Mouse (Mus musculus) layer of hippocampus, postnatal 36 days (tissue): Measurements from ENCODE around the gene Fhit. TPM values are rescaled to one million over a fixed set of nuclear protein-coding genes. Genes with fewer than 3 reads are reported as not detected.

Source experiments
- DNase-seq, 2 experiments: peaks; one replicate each; pipeline ENCODE4 v3.0.0; 2022
- total RNA-seq, 2 experiments: library from RNA; stranded (reverse); gene quantifications; 2 replicates each; pipeline ENCODE4 v1.2.3; 2021

Gene Fhit
- total RNA-seq, 2 experiments from 2014 or later: 4.8 to 6.8 TPM

DNA sequence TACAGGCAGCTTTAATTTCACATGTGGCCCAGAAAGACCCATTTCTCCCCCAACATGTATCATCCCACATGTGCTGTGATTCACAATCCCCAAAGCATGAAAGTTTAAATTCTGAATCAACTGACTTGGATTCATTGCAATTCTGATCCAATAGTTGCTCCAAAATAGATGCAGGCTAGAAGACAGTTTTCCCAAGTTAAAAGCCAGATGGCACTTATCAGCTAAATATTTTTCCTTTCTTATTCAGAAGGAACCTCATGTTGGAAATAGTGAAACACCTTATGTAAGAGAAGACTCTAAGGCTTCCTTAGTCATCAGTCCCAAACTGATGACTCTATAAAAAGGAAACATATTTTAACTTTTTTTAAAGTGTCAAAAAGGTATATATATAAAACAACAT, 815.9 kb downstream of the Fhit start:
- no peak for DNase-seq

DNA sequence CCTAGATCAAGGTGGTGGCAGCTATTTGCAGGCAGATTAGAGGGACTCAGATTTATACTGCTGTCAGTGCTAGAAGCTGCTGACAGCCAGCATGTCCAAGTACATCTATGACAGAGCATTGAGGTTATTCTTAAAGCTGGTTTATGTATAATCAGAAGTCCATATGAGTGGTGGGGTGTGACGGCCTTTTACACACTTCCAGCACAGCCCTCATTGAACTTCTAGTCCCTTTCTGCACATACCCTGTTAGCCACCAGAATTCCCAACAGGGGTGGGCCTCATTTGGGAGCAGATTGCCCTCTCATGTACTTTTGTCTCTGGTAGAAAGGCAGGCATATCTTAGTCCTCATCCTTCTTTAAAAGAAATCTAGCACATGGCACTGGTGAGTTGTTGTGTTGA, 817.8 kb downstream of the Fhit start:
- DNase-seq: no peak

DNA sequence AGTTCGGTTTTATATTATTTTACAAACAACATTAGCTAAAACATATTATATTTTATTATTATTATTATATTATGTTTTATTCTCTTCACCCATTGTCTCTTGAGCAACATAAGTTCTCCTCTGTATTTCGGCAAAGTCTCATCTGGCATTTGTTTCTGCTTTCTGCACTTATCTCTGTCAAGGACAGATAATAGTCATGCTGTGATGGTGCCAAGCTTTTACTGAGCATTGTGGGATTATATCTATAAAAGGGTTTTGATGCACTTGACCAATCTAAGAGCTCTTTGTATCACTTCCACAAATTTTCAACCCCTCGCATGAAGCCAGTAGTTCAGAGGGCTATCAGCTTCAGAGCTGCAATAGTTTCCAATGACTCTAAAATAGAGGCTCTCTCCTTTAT, 845.1 kb downstream of the Fhit start:
- no peak for DNase-seq

DNA sequence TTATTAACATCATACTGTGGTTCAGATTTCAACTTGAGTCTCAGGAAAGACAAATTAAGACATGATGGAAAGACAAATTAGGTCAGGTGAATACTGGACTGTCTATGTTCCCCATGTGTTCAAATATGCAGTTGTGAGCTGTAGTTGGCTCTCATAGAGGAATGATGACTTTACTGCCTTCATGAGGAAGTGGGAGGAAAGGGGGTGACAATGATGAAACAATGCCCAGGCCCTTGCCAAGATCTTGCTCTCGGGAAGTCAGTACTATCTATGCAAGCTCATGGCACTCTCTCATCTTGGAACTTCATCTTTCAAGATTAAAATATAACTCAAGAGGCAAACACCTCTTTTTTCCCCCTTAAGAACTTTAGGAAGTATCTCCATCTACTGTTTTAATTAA, 849.6 kb downstream of the Fhit start:
- DNase-seq: no peak

DNA sequence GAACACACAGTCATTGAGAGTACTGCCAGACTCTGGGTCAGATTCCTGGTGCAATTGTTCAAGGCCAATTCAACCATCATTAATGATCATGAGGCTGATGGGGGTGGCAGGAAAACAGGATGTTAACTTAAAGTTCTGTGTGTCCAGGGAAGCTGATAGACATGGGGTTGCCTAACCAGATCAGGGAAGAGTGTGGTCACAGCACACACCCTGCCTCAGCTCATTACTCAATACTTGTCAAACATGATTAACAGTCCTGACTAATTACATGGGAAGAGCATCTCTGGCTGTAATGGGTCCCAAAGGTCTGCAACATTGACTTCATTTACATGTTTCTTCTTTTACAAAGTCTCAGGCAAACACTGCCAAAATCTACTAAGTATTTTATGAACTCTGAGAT, 856.5 kb downstream of the Fhit start:
- no peak for DNase-seq

DNA sequence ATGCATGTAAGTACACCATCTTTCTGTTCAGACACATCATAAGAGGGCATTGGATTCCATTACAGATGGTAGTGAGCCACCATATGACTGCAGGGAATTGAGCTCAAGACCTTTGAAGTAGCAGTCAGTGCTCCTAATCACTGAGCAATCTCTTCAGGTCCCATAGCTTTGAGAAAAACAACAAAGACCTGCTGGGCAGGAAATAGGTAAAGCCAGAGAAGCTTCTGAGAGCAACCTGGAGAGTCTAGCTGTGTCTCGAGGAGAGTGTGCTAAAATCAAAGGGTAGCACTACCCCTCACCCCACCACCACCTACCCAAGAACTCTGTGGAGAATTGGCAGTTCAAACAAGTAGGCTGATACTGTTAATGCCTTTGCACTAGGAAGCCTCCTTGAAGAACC, 860.3 kb downstream of the Fhit start:
- no peak for DNase-seq

DNA sequence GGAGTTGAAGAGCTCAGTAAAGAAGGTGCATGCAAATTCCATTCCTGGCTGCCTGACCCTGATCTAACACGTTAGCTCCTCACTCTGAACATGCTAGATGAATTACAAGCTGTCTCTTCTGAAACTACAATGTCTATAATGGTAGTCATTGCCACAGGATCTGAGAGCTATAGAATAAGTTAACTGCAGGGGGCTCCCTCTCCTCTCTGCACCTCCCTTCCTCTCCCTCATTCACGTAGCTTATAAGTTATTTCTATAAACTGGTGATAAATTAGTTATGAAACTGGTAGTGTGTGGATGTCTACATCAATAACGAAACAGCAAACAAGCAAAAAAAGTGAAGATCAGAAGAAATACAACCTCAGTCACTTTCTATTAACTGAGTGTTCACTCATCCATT, 860.9 kb downstream of the Fhit start:
- DNase-seq: no peak

DNA sequence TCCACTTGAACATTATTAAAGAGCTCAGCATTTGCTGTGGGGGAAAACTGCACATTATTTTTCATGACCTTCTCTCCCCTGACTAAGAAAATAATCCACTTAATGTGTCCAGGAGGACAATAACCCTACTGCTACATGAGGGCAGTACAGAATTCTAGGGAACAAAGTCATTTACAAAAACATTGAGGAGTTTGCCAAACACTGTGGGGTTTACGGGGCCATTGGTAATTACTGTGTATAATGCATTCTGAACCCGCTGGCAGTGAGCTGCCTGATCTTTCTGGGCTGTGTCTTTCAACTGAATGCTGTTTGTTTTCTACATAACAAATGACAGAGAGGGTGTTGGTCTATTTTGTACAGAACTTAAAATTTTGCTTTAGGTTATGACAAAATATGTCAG, 862.8 kb downstream of the Fhit start:
- no peak for DNase-seq

DNA sequence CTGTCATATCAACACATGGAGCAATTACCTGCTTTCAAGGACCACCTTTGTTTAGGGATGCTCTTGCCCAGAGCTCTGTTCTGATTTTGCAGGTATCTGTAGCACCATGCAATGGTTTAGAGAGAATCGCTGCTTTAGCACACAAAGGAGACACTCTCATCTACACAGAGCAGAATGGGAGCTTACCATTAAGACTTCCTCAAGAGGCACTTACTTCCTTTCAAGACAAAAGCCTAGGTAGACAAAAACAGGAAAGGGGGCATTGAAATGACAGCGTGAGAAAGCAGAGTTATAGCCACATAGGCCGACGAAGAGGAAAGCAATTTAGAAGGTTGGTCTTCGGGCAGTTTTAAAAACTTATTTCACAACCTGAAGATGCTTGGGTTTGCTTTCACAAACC, 872.8 kb downstream of the Fhit start:
- DNase-seq: no peak

DNA sequence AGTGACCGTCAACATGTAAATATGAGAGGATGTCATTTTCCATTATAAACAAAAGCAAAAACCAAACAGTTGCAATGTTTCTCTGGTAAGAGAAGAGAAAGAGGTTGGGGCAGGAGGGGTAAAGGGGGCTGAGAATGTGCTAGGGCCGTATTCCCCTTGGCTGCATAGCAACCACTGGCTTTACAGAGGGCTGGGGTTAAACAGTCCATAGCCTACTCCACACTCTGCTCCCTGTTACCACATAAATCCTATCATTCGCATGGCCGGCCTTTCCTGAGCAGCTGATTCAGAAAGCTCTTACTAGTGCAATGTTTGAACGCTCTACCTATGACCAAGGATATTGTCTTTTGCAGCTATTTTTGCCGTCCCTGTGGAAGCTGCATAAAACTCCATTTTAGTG, 875.8 kb downstream of the Fhit start:
- no peak for DNase-seq

DNA sequence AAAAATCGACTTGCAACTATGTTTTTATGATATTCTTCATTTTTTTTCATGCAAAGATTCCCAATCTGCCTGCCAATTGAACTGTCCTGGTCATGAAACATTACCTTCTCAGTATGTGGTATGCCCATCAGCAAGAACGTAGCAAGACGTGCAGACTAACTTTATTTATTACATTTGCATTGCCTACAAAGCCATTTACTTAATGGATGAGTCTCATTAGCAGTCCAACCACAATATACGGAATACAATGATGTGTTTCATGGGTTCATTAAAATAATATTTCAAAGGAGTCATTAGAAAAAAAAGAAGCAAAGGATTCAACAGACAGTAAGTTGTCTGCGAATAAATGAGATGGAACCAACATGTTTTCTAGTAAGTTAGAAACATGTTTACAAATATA, 933.1 kb downstream of the Fhit start:
- no peak for DNase-seq

DNA sequence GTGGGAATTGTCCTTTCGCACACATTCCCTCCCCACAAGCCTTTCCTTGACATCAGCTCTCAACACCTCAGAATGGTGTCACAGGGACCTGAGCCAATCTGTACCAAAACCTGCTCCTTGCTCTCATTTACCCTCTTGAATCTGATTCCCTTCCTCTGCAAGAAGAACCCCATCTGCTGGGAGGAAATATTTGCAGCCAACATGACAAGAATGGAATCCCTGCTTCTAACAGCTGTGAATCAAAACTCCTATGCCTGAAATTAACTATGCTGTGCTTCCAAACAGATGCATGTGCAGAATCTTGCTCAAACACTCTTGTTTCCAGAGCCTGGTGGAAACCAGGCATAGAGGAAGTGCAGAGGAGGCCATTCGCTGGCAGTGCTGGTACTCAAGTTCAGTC, 940.0 kb downstream of the Fhit start:
- DNase-seq: peak in 1 of 2 experiments; percentile 1

DNA sequence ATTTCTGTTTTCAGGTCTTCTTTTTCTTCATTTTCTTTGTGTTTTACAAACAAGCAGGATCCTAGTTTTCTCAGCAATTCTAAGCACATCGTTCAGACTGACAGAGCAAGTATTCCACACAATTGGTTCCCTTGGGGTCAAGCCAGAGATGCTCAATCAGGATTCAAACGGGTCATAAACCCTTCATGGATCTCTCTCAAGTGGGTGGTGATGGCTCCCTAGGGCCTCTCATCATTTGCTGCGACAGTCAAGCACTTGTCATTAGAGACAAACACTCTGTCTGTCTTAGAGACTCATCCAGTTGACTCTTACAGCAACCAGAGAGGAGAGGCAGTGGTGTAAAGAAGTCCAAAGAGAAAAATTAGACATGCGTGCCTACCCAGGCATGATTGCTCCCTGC, 948.6 kb downstream of the Fhit start:
- DNase-seq: no peak

DNA sequence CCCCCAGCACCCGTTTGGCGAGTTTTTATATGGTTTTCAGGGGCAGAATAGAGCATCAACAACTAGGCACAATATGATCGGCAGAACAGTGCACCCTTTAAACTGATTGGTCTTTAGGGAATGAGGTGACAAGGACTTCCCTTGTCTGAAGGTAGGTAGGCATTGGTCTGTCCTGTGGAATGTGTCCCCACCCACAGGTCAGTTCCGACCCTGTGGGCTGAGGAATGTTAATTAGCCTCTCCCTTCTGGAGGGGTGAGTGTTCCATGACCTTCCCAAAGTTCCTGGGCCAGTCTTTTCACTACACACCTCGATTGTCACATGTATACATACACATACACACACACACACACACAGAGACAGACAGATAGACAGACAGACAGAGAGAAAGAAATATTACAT, 950.7 kb downstream of the Fhit start:
- no peak for DNase-seq

DNA sequence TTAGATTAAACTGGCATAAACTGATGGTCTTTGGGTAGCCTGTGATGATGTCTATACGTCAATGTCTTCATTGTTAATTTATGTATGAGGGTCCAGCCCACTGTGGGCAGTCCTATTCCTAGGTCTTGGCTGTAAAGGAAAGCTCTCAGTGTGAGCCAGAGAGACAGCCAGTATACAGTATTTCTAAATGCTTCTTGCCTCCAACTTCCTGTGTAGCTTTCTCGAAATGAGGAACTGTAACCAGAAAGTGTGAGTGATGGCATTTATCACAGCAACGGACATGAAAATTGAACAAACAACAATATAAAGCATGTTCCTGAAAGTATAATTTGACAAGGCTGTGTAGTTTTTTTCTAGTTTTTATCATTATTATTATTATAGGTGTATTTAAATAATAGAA, 952.8 kb downstream of the Fhit start:
- DNase-seq: no peak

DNA sequence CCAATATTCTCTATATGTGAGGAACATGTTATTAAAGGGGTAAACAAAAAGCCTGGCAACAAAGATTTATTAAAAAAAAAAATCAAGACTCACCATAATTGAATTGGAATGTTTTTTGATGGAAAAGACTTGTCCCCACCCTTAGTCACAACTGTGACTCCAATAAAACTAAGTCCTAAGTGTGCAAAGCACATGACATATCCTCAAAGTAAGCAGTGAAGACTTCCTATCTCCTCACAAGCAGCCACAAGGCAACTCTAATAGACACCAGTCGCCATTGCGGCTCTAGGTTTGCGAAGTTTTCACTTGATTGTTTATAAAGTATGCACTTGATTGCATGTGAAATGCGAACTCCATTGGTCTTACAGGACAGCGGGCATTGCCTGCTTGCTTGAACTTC, 956.1 kb downstream of the Fhit start:
- DNase-seq: no peak

DNA sequence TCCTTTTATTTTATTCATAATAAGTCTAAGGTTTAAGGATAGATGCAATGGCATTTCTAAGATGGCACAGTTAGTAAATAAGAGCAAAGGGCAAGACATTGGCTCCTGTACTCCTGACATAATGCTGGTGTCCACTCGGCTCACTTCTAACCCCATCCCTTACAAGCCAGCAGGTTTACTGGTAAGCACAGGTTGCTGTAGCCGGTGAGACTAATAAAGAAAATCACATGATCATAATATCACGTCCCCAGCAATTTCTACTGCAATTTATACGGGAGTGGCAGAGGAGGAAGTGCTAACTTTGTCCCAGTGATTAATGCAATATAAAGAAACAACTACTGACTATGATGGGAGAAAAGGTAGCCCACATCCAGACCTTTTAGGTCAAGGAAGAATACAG, 956.5 kb downstream of the Fhit start:
- DNase-seq: no peak

DNA sequence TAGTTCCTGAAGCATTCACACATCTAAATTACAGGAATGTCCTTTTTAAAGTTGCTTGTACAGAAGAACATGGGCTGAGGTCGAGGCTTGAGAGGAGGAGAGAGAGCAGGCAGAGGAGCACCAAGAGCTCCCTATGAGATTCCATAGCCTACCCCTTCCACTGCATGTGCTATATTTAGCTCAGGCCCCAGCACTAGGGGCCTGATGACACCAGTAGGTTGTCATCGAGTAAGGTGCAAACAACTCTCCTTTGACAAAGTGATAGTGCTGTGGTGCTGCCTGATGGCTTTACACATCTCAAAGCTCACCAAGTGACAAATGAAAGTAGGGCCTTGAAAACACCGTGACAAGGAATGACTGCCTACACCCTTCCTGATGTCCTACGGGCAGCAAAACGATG, 967.7 kb downstream of the Fhit start:
- DNase-seq: no peak

DNA sequence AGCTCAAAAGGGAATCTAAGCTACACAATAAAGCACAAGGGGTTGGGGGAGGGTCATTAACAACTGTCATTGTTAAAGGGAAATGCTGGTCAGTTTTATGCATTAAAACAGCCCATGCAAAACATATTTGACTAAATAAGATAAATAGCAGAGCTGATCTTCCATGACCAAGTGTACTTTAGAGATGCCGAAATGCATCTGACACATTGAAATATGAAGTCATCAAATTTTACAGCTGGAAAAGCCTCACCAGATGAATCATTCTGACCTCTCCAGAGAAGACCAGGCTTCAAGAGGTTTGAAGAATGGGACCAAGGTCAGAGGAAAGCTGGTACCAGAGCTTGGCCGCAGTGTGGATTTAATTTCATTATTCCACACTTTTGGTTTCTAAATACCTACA, 990.1 kb downstream of the Fhit start:
- DNase-seq: no peak

DNA sequence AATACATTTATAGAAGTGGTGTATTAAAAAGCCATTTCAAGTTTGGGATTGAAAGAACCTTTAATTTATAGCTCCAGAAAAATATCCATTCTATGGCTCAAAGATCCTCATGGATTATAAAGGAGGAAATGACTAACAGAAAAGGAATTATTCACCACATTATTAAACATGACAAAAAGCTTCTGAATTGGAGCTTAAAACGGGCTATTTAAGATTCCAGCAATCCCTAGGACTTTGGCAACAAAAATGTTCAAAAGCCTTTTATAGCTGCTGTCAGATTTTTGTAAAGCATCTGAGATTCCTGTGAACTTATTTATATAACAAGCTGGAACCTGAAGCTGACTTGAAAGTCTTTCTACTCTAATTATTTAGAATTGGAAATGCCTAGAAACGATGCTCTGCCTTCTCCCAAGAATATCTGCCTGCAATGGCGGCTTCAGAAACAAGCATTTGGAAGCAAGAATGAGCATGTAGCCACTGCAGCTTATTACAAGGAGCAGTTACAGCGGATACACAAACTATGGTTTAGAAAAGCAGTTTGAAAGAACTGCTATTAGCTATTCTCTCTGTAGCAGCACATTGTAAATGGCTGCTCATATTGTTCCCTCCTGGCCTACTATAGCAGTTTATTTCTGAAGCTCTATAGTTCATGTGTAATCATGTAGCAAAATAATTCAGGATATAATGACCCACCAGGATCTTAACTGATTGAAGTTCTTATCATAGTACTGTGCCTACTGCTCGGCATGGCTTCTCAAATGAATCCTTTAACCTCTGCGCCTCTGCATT, 995.0 kb downstream of the Fhit start:
- DNase-seq: peak; percentile 1 to 2

DNA sequence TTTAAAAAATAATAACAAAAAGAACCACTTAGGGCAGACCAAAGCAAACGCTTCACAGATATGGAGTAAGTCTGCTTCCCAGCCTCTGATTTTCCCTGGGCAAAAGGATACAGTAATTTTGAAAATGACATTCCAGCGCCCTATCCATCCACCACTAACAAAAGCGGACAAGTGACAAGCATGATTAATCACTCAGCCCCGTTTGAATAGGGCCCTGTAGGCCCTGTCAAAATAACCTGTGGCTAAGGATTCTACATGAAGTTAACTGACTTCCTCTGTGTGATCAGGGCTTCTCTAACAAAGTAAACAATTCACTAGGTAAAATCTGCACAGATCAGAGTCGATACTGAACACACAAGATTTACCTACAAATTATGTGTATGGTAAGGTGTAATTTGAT, 1012.0 kb downstream of the Fhit start:
- no peak for DNase-seq

DNA sequence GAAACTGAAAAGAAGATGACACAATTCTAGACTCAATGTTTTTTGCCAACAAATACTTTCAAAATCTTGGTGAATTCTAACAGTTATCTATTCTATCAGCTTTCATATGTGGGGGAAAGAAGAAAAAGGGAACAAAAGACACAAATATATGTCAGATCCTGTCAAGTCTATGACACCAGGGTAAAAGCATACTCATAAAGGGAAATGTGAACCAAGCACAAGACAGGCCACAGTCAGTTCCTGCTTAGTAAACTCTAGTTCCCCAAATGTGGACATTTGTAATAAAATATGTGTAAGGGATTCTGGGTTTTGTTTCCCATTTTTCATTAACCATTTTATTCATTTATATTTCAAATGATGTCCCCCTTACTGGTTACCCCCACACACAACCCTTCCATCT, 1022.5 kb downstream of the Fhit start:
- DNase-seq: no peak

DNA sequence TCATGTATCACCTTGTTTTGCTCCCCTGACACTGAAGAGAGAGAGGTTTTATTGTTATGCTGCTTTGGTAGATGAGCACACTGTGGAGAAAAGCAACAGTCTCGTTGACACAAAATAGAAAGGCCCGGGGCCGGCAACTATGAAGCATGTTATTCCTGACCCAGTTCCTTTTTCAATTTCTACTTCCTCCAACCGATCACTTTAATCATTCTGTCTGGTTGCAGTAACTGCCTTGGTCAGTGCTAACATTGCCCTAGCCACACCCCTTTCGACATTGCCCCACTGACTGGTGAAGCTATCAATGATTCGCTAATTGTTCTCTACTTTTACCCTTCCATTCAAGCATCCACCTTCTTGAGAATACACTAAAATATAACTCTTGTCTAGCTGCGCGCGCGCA, 1028.0 kb downstream of the Fhit start:
- no peak for DNase-seq

DNA sequence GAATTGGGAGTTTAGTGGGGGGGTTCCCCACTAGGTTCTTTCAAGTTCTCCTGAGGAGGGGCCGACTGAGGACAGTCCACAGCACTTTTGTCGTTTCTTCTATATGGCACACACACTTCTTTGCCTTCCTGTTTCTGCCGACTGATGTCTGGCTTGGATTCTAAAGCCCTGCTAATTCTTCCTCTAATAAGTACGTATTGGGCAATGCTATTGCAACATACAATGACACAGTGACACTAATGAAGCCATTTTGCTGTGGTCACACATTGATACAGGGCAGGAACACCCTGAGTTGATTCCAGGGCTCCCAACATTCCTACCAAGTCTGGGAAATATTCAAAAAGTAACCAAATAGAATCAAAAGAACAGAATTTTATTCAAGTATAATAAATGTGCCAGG, 1032.2 kb downstream of the Fhit start:
- no peak for DNase-seq

DNA sequence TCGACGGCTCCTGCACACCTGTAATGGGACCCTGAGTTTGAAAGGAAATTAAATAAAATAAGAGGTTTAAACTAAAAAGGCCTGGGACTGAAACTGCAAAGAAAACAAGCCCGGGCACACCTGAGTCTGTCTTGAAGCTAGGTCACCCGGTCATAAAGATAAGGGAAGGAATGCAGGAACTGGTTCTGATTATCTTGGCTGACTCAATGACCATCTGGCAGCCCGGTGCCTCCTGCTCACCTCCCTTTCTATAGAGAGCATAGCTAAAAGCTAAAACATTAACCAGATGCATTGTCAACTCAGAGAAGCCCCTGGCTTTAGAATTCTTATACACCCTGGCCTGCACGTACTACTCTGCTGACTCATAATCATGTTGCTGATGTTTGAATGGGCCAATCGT, 1032.7 kb downstream of the Fhit start:
- DNase-seq: no peak
